Mouse (Mus musculus): ENCODE data around the gene Slc43a2. TPM values are rescaled to one million over a fixed set of nuclear protein-coding genes. Genes with fewer than 3 reads are reported as not detected.

Slc43a2 gene
- polyA plus RNA-seq, 1 experiment from 2014 or later, result 4.9 TPM

DNA sequence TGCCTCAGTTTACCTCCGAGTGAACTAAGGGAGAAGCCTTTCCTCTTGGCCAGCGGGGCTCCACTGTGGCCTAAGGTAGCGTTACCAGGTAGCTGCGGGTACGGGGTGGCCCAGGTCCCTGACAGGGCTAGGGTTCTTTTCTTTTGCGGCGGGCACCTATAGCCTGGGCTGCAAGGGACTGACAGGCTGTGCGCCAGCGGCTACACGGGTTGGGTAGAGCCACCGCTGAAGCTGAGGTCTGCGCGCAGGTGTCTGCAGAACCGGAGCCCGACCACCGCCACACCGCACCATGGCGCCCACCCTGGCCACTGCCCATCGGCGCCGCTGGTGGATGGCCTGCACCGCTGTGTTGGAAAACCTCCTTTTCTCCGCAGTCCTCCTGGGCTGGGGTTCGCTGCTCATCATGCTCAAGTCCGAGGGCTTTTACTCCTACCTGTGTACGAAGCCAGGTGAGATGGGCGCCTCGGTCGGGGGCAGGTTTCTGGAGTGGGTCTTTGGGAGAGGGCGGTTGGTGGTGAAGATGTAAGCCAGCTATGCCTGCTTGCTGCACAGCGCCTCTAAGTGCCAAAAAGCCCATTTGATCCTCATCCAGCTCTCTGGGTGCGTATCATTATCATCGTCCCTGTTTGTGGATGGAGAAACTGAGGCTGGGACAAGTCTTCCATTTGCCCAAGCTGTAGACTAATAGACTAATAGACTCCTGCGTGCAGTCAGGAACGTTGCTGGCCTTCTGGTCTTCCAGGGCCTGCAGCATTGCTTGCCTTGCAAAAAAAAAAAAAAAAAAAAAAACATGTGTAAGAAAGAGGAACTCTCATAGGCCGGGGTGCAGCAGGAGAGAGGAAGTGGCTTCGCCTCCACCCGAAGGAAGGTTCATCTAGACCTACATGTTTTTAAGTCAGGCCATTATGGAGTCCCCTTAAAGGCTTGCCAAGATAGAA, 1.1 kb downstream of the Slc43a2 start:
- DNase-seq (ENCODE audit: low spot score), result peak; percentile 53
- peak overlapping the region; percentile 93 for H3K27ac ChIP-seq
- peaks cover 4% of the 10 kb centered on the region; the same call in 1 of the 2 replicates for H3K27me3 ChIP-seq (ENCODE audit: low read depth, poor library complexity, severe bottlenecking)
- WGBS, result 16% methylated on average over 38 of the region's 38 CpGs
- no peaks in the 10 kb centered on the region for H3K36me3 ChIP-seq
- H3K4me1 ChIP-seq, result peaks cover 37% of the 10 kb centered on the region
- no peaks in the 10 kb centered on the region for H3K9me3 ChIP-seq (replicated peaks)
- peak overlapping the region; percentile 71 for H3K4me3 ChIP-seq

DNA sequence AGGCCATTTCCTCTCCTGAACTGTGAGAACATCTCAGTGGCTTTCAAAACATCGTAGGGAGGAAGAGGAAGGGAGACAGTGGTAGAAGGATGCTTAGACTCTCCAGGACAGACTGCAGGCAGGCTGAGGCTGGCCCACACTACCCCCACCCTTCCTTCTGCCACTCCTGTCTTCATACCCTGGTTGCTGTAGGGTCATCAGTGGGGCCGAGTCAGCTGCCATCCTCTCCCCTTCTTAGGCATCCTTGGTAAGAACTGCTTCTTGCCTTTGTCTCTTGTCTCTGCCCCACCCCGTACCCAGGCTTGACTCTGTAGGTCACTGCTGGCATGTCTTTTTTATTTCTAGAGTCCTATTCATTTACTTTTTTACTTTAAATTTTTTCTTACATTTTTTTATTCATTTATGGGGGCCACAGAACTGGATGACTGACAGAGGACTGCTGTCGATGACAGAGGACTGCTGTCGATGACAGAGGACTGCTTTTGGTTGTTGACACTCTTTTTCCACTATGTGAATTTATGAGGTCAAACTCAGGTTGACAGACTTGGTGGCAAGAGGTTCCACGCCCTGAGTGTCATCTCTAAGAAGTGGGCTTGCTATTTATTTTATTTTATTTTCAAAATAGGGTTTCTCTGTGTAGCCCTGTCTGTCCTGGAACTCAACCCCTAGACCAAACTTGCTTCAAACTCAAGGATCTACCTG, 2.0 kb downstream of the Slc43a2 start:
- Histone ChIP-seq H3K9me3 (replicated peaks) (no peaks in the 10 kb centered on the region), H3K27ac (0 out of 2 replicates have a peak overlapping the region, but pooled peaks have one; percentile 4), H3K27me3 (ENCODE audit: low read depth, poor library complexity, severe bottlenecking) (peaks cover 4% of the 10 kb centered on the region; the same call in 1 of the 2 replicates), H3K4me3 (no peak overlapping the region), H3K4me1 (peaks cover 46% of the 10 kb centered on the region), H3K36me3 (no peaks in the 10 kb centered on the region)
- no peak for DNase-seq (ENCODE audit: low spot score)
- WGBS, result 83% methylated on average over 6 of the region's 6 CpGs

DNA sequence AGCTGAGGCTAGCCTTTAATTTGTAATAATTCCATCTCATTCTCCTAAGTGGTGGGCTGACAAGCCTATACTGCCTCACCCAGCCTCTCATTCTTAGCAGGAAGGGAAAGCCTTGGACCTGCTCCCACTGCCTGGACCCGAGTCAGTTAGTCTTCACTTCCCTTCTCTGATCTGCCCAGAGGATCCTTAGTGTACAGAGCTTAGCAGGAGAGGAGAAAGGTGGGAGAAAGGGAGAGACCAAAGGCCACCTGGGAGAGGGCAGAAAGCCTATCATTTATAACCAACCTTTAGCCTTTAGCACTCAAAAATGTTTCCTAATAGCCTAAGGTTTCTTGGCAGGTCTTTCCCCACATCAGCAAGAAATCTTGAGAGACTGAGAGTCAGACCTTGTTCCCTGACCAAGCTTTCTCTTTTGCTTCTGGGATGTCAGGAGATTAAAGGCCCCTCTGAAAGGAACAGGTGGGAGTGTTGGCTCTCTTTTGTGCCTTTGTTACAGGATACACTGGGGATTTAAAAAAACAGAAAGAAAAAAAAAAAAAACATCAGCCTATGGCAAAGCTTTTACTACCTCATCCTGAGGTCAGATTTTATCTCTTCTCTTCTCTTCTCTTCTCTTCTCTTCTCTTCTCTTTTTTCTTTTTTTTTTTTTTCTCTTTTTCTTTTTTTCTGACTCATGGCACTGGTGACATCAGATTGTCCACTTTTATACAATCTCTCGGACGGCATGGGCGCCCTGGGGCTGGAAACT, 3.0 kb downstream of the Slc43a2 start:
- DNase-seq (ENCODE audit: low spot score), result no peak
- H3K27me3 ChIP-seq (ENCODE audit: low read depth, poor library complexity, severe bottlenecking), result peaks cover 4% of the 10 kb centered on the region; the same call in 1 of the 2 replicates
- H3K4me3 ChIP-seq, result no peak overlapping the region
- 72% methylated on average over 4 of the region's 4 CpGs for WGBS
- peaks cover 49% of the 10 kb centered on the region for H3K4me1 ChIP-seq
- no peak overlapping the region for H3K27ac ChIP-seq
- H3K9me3 ChIP-seq (replicated peaks), result no peaks in the 10 kb centered on the region
- H3K36me3 ChIP-seq, result no peaks in the 10 kb centered on the region

DNA sequence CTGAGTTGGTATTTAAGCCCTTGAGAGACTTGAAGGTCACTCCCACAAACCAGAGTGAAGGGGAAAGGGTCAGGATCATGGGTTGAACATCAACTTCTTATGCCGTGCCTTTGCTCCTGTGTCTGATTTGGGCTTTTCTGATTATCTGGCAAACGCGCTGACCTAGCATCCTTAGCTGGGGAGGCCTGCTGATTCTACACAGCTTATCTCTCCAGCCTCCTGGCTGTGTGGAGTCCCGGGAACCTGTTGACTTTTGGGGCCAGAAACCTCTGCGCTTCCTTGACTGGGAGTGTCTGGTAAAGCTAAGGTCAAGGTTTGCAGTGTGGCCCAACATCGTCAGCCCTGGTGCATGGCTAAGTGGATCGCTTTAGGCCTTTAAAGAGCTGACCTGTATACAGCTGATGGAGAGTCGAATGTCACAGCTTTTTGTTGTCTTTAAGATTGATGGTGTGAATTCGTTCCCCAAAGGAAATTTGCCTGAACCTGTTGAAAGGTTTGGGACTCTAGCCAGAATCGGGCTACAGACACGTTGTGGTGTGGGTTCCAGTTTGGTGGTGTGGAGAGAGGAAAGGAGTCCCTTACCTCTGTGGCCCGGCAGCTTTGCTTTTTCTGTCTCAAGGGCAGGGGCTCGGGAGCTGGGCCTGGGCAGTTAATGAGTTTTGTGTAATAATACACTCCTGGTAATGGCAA, 3.8 kb downstream of the Slc43a2 start:
- DNase-seq (ENCODE audit: low spot score), result no peak
- H3K27me3 ChIP-seq (ENCODE audit: low read depth, poor library complexity, severe bottlenecking), result peaks cover 4% of the 10 kb centered on the region; the same call in 1 of the 2 replicates
- H3K4me1 ChIP-seq, result peaks cover 51% of the 10 kb centered on the region
- H3K27ac ChIP-seq, result no peak overlapping the region
- H3K9me3 ChIP-seq (replicated peaks), result no peaks in the 10 kb centered on the region
- no peaks in the 10 kb centered on the region for H3K36me3 ChIP-seq
- H3K4me3 ChIP-seq, result no peak overlapping the region
- WGBS, result 50% methylated on average over 13 of the region's 13 CpGs

DNA sequence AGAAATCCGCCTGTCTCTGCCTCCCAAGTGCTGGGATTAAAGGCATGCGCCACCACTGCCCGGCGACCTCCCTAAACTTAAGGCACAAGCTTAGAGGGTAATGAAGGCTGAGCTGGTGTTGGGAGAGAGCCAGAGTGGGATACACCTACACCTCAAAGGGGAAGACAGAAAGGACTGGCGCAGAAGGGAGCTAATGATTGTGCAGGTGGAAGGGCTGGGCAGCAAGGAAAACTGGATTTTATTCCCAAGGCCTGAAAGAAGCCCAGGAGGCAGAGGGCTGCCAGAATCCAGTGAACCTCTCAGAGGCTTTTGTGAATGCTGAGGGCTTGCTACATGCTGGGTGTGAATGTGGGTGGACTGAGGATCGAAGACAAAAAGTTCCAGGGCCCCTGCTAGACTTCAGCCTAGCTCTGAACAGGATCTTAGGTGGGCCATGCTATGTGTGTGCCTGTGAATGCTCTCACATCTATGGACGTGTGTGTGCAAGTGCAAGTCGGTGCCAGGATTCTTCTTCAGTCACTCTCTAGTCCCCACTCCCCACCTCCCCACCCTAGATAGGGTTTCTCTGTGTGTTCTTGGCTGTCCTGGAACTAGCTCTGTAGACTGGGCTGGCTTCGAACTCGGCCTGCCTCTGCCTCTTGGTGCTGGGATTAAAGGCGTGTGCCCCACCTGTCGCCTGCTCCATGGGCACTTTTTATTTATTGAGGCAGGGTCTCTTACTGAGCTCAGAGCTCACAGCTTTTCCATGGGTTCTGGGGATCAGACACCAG, 4.9 kb downstream of the Slc43a2 start:
- Histone ChIP-seq H3K9me3 (replicated peaks) (no peaks in the 10 kb centered on the region), H3K27ac (no peak overlapping the region), H3K36me3 (no peaks in the 10 kb centered on the region), H3K4me3 (no peak overlapping the region), H3K4me1 (peaks cover 56% of the 10 kb centered on the region), H3K27me3 (ENCODE audit: low read depth, poor library complexity, severe bottlenecking) (peaks cover 4% of the 10 kb centered on the region; the same call in 1 of the 2 replicates)
- no peak for DNase-seq (ENCODE audit: low spot score)
- WGBS, result 89% methylated on average over 12 of the region's 12 CpGs

DNA sequence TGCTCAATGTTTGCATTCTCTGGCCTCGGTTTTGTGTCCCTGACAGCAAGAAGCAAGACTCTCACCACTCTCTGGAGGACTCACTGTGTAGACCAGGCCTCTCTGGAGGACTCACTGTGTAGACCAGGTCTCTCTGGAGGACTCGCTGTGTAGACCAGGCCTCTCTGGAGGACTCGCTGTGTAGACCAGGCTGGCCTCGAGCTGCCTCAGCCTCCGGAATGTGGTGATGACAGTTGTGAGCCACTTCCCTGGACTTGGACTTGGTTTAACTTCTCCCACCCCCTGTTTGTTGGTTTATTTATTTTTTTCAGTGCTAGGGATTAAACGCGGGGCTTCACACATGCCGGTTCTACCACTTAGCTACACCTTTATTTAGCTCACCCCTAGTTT, 5.5 kb downstream of the Slc43a2 start:
- Histone ChIP-seq H3K9me3 (replicated peaks) (no peaks in the 10 kb centered on the region), H3K27me3 (ENCODE audit: low read depth, poor library complexity, severe bottlenecking) (peaks cover 4% of the 10 kb centered on the region; the same call in 1 of the 2 replicates), H3K4me3 (no peak overlapping the region), H3K4me1 (peaks cover 52% of the 10 kb centered on the region), H3K36me3 (no peaks in the 10 kb centered on the region), H3K27ac (no peak overlapping the region)
- WGBS, result 92% methylated on average over 8 of the region's 8 CpGs
- DNase-seq (ENCODE audit: low spot score), result no peak

DNA sequence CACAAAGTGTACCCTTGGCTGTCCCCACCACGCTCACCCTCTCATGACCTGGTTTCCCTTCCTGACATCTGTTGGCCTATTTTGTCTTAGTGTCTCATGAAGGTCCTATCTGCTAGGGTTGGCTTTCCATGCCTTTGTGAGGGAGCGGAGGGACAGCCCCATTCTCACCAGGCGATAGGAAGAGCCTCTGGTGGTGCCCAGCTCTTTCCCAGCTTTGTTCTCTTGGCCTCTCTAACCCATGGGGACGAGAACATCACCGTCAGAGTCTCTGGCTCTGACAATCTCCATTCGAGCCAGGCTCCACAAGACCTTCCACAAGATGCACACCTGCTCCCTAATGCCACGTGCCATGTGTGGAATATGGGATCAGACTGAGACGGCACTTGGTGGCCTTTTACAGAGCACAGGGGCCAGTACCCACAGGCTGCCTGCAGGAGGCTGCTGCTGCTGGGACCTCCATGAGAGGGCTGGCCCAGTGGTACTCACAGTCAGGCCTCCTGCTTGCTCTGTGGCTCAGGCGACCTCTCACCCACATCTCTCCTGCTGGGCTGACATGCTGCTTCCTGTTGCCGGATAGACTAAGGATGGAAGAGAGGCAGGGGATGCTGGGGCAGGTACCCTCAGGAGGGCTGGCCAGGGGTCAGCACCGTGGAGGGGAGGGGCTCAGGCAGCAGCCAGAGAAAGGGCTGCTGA, 6.1 kb downstream of the Slc43a2 start:
- 50% methylated on average over 11 of the region's 11 CpGs for WGBS
- Histone ChIP-seq H3K36me3 (no peaks in the 10 kb centered on the region), H3K4me3 (no peak overlapping the region), H3K4me1 (peaks cover 46% of the 10 kb centered on the region), H3K27me3 (ENCODE audit: low read depth, poor library complexity, severe bottlenecking) (peaks cover 4% of the 10 kb centered on the region; the same call in 1 of the 2 replicates), H3K9me3 (replicated peaks) (no peaks in the 10 kb centered on the region), H3K27ac (peak overlapping the region; percentile 81)
- DNase-seq (ENCODE audit: low spot score), result peak; percentile 51

DNA sequence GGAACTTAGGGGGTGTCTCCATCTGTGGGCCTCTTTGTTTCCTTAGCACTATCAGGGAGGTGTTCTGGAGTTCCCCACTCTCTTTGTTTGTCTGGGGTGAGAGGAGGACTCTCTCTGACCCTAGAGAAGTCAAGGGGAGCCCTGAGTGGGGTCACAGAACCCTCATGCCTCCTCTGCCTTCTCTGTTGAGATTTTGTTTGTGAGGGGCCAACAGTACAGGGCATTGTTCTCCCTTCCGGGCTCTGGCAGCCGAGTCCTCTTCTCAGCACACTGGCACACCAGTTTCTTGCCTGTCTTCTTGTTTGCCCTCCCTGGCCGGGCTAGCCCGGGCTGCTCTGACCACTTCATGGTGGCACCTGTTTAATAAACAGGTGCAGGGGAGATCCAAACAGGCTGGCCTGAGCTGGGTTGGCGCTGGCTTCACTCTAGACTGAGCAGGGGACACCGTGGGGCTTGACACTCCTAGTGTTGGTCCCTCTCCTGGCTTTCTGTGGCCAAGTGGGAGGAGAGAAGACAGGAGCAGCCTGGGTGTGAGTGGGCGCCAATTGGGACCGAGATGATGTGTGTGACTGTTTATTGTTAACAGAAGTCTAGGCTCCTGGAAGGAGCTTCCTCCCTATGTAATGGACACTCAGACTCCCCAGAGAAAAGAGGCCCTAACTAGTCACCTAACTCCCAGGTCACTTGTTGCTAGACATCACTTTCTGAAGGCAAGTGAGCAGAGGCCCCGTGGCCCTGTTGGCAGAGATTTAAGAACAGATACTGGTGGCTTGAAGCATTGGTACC, 6.9 kb downstream of the Slc43a2 start:
- H3K27ac ChIP-seq, result peak overlapping the region; percentile 81
- DNase-seq (ENCODE audit: low spot score), result no peak
- H3K27me3 ChIP-seq (ENCODE audit: low read depth, poor library complexity, severe bottlenecking), result 0 out of 2 replicates have a peak, but pooled peaks cover 1% of the 10 kb centered on the region
- H3K4me1 ChIP-seq, result peaks cover 39% of the 10 kb centered on the region
- no peak overlapping the region for H3K4me3 ChIP-seq
- WGBS, result 80% methylated on average over 9 of the region's 9 CpGs
- no peaks in the 10 kb centered on the region for H3K9me3 ChIP-seq (replicated peaks)
- H3K36me3 ChIP-seq, result no peaks in the 10 kb centered on the region

DNA sequence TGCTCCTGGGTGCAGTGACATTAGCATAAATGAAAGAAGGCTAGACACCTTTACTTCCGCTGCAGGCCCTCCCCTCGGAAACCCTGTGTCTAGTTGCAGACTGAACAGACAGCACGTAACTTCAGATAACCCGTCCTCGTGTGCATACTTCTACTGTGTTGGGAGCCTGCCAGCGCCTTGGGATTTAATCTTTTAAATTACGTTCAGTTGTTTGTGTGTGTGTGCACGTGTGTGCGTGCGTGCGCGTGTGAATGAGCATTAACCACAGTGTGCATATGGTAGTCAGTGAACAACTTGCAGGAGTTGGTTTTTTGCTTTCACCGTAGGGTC, 7.4 kb downstream of the Slc43a2 start:
- H3K27me3 ChIP-seq (ENCODE audit: low read depth, poor library complexity, severe bottlenecking), result no peaks in the 10 kb centered on the region
- H3K9me3 ChIP-seq (replicated peaks), result no peaks in the 10 kb centered on the region
- no peaks in the 10 kb centered on the region for H3K36me3 ChIP-seq
- no peak overlapping the region for H3K4me3 ChIP-seq
- H3K4me1 ChIP-seq, result peaks cover 38% of the 10 kb centered on the region
- H3K27ac ChIP-seq, result peak overlapping the region; percentile 81; the same call in 1 of the 2 replicates
- no peak for DNase-seq (ENCODE audit: low spot score)
- 97% methylated on average over 13 of the region's 13 CpGs for WGBS

DNA sequence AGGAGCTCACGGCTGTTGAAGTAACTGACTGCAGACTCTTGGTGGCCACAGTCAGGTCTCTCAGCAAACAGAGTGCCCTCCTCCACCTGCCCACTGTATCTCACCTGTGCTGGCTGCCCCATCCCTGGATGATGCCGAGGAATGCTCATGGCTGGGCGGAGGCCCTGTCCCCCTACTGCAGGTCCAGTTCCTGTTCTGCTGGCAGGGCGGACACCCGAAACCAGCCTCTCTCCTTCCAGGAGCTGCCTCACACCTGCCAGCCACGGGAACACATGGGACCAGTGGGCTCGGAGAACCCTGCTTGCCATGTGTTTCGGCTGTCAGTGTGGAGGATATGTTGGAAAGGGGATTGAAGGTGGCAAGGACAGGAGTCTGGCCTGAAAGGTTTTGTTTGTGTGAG, 8.7 kb downstream of the Slc43a2 start:
- H3K27me3 ChIP-seq (ENCODE audit: low read depth, poor library complexity, severe bottlenecking), result no peaks in the 10 kb centered on the region
- H3K27ac ChIP-seq, result no peak overlapping the region
- no peak overlapping the region for H3K4me3 ChIP-seq
- H3K9me3 ChIP-seq (replicated peaks), result no peaks in the 10 kb centered on the region
- WGBS, result 85% methylated on average over 8 of the region's 8 CpGs
- DNase-seq (ENCODE audit: low spot score), result no peak
- H3K4me1 ChIP-seq, result peaks cover 35% of the 10 kb centered on the region
- H3K36me3 ChIP-seq, result no peaks in the 10 kb centered on the region

Measured in limb, embryonic 10.5 days (tissue).